Mouse (Mus musculus) forebrain, embryonic 11.5 days (tissue): ENCODE measurements around the gene Tor4a. TPM values are rescaled to one million over a fixed set of nuclear protein-coding genes. Genes with fewer than 3 reads are reported as not detected.

Experiments used
- ATAC-seq: fragments of 200-750 bp; cut with Nextera tagmentation; replicated peaks from 2 replicates; pipeline ENCODE4 v1.8.0; 2017; ENCODE audit warnings: moderate TSS enrichment; ENCODE audit not compliant: low FRiP score
- DNase-seq: peaks from one replicate; pipeline ENCODE4 v3.0.0-alpha.2; 2017; ENCODE audit warnings: low spot score
- H3K27ac ChIP-seq: fragments of 300-500 bp; sonication (generic); 2 replicates; pipeline ENCODE4 v1.5.1; 2014; ENCODE audit warnings: low read depth, low read length
- H3K27me3 ChIP-seq: fragments of 300-500 bp; sonication (generic); 2 replicates; pipeline ENCODE4 v1.6.1; 2014; ENCODE audit warnings: mild to moderate bottlenecking, low read length, mixed read lengths; ENCODE audit not compliant: control insufficient read depth, insufficient read depth
- H3K36me3 ChIP-seq: fragments of 300-500 bp; sonication (generic); 2 replicates; pipeline ENCODE4 v1.6.1; 2014; ENCODE audit warnings: mild to moderate bottlenecking, low read length, moderate library complexity, mixed read lengths; ENCODE audit not compliant: control insufficient read depth, insufficient read depth
- H3K4me1 ChIP-seq: fragments of 300-500 bp; sonication (generic); replicated peaks from 2 replicates; pipeline ENCODE4 v1.6.1; 2014; ENCODE audit warnings: low read length, mixed read lengths; ENCODE audit not compliant: control insufficient read depth, insufficient read depth
- H3K4me2 ChIP-seq: fragments of 300-500 bp; sonication (generic); 2 replicates; pipeline ENCODE4 v1.6.1; 2014; ENCODE audit warnings: low read depth, mild to moderate bottlenecking, low read length, moderate library complexity, mixed read lengths; ENCODE audit not compliant: severe bottlenecking
- H3K4me3 ChIP-seq: fragments of 300-500 bp; sonication (generic); 2 replicates; pipeline ENCODE4 v1.5.1; 2014; ENCODE audit warnings: low read depth, low read length
- H3K9ac ChIP-seq: fragments of 300-500 bp; sonication (generic); 2 replicates; pipeline ENCODE4 v1.6.1; 2014; ENCODE audit warnings: low read length
- H3K9me3 ChIP-seq: fragments of 300-500 bp; sonication (generic); 2 replicates; pipeline ENCODE4 v1.6.1; 2016; ENCODE audit warnings: low read length, mixed read lengths; ENCODE audit not compliant: control insufficient read depth
- WGBS: fragments of 180-500 bp; shearing (Covaris S2); extraction: QIAGEN DNeasy Blood & Tissue Kit; methylation state at CpG from one replicate; pipeline ENCODE4 v1.1.7; 2014; 5-methylcytosine and 5-hydroxymethylcytosine counted together
- polyA plus RNA-seq: library from polyadenylated mRNA; unstranded; fragments of >200 nt; fragmentation: Nextera tagmentation; extraction: Ambion mirVana; gene quantifications from 2 replicates; pipeline ENCODE4 v1.2.1, GENCODE M21; 2014

Tor4a gene
- 1.3 and 1.5 TPM in 2 replicates for polyA plus RNA-seq

- H3K27me3 ChIP-seq = peaks cover 23% of the 10 kb centered on the region
- no peak within 1 kb of the TSS for H3K4me2 ChIP-seq
- no peaks in the 10 kb centered on the region; the same call in 1 of the 2 replicates for H3K4me1 ChIP-seq
- no peak for ATAC-seq
- no peak for DNase-seq
- H3K36me3 ChIP-seq = peaks cover 8% of the 10 kb centered on the region
- H3K9me3 ChIP-seq = no peaks in the 10 kb centered on the region
- no peak within 1 kb of the TSS for H3K27ac ChIP-seq
- no peak within 1 kb of the TSS for H3K9ac ChIP-seq
- no peak within 1 kb of the TSS for H3K4me3 ChIP-seq
- 8% methylated on average over 8 of the region's 8 CpGs for WGBS
These were observed at the start of gene Tor4a for GRCm38 (mm10) chr2:25196172-25196954. Gene Tor4a (minus strand): TSS chr2:25196886.

GRCm38 (mm10) chr2:25244144-25244543 lies 47.5 kb upstream of the Tor4a start:
- H3K9me3 ChIP-seq = no peaks in the 10 kb centered on the region
- no peak overlapping the region for H3K9ac ChIP-seq
- DNase-seq = no peak
- 94% methylated on average over 4 of the region's 4 CpGs for WGBS
- H3K4me2 ChIP-seq = no peak overlapping the region
- no peaks in the 10 kb centered on the region; the same call in 1 of the 2 replicates for H3K4me1 ChIP-seq
- no peak overlapping the region for H3K4me3 ChIP-seq
- no peak overlapping the region for H3K27ac ChIP-seq
- no peaks in the 10 kb centered on the region; the same call in 1 of the 2 replicates for H3K36me3 ChIP-seq
- H3K27me3 ChIP-seq = peaks cover 6% of the 10 kb centered on the region; the same call in 1 of the 2 replicates
- no peak for ATAC-seq

- 77% methylated on average over 8 of the region's 8 CpGs for WGBS
- H3K9ac ChIP-seq = no peak overlapping the region
- DNase-seq = no peak
These were observed 46.7 kb upstream of the Tor4a start for GRCm38 (mm10) chr2:25243342-25243741.

GRCm38 (mm10) chr2:25242101-25242506 lies 45.4 kb upstream of the Tor4a start, which contains the start of the genes Rnf208 and Cysrt1:
Gene Rnf208 (plus strand): TSS chr2:25242255.
Gene Cysrt1 (minus strand): TSS chr2:25242452.
- no peak within 1 kb of the TSS for H3K27ac ChIP-seq

More at GRCm38 (mm10) chr2:25243342-25243741, 46.7 kb upstream of the Tor4a start:
- Histone ChIP-seq H3K4me2 (0 out of 2 replicates have a peak overlapping the region, but pooled peaks have one; percentile 97), H3K27me3 (peaks cover 6% of the 10 kb centered on the region; the same call in 1 of the 2 replicates), H3K4me3 (no peak overlapping the region; the same call in 1 of the 2 replicates), H3K27ac (no peak overlapping the region), H3K4me1 (no peaks in the 10 kb centered on the region; the same call in 1 of the 2 replicates), H3K36me3 (no peaks in the 10 kb centered on the region; the same call in 1 of the 2 replicates), H3K9me3 (no peaks in the 10 kb centered on the region)
- ATAC-seq = no peak

GRCm38 (mm10) chr2:25241438-25241775 lies 44.7 kb upstream of the Tor4a start:
- no peak overlapping the region for H3K9ac ChIP-seq
- H3K9me3 ChIP-seq = no peaks in the 10 kb centered on the region
- peaks cover 6% of the 10 kb centered on the region; the same call in 1 of the 2 replicates for H3K27me3 ChIP-seq
- WGBS = 14% methylated on average over 6 of the region's 6 CpGs
- peak; percentile 43 for ATAC-seq
- H3K4me3 ChIP-seq = peak overlapping the region; percentile 63
- H3K4me2 ChIP-seq = peak overlapping the region; percentile 97
- no peaks in the 10 kb centered on the region; the same call in 1 of the 2 replicates for H3K4me1 ChIP-seq
- no peak overlapping the region for H3K27ac ChIP-seq
- DNase-seq = no peak
- H3K36me3 ChIP-seq = no peaks in the 10 kb centered on the region

More at GRCm38 (mm10) chr2:25242101-25242506, 45.4 kb upstream of the Tor4a start, which contains the start of the genes Rnf208 and Cysrt1:
- ATAC-seq = peak; percentile 53; the same call in 1 of the 2 replicates
- peak; percentile 67 for DNase-seq
- H3K9me3 ChIP-seq = no peaks in the 10 kb centered on the region
- H3K4me3 ChIP-seq = peak within 1 kb of the TSS; percentile 63
- H3K4me1 ChIP-seq = no peaks in the 10 kb centered on the region; the same call in 1 of the 2 replicates
- H3K9ac ChIP-seq = peak within 1 kb of the TSS; percentile 75
- H3K36me3 ChIP-seq = no peaks in the 10 kb centered on the region
- peaks cover 6% of the 10 kb centered on the region; the same call in 1 of the 2 replicates for H3K27me3 ChIP-seq
- WGBS = under 1% methylated on average over 46 of the region's 59 CpGs
- peak within 1 kb of the TSS; percentile 97 for H3K4me2 ChIP-seq

- no peak overlapping the region for H3K27ac ChIP-seq
- peak; percentile 72 for ATAC-seq
- H3K4me3 ChIP-seq = peak overlapping the region; percentile 28
- H3K27me3 ChIP-seq = peaks cover 6% of the 10 kb centered on the region; the same call in 1 of the 2 replicates
- 1% methylated on average over 29 of the region's 29 CpGs for WGBS
- H3K9me3 ChIP-seq = no peaks in the 10 kb centered on the region
- no peaks in the 10 kb centered on the region; the same call in 1 of the 2 replicates for H3K4me1 ChIP-seq
- no peaks in the 10 kb centered on the region for H3K36me3 ChIP-seq
- peak overlapping the region; percentile 43; the same call in 1 of the 2 replicates for H3K9ac ChIP-seq
- peak overlapping the region; percentile 97 for H3K4me2 ChIP-seq
- peak; percentile 82 for DNase-seq
These were observed 44.2 kb upstream of the Tor4a start for GRCm38 (mm10) chr2:25240723-25241437.

GRCm38 (mm10) chr2:25240310-25240709 lies 43.6 kb upstream of the Tor4a start:
- peak; percentile 10 for ATAC-seq
- Histone ChIP-seq H3K9ac (0 out of 2 replicates have a peak overlapping the region, but pooled peaks have one; percentile 43), H3K27ac (no peak overlapping the region)

GRCm38 (mm10) chr2:25239766-25240165 lies 43.1 kb upstream of the Tor4a start:
- H3K27ac ChIP-seq = no peak overlapping the region
- no peak overlapping the region for H3K4me3 ChIP-seq
- no peaks in the 10 kb centered on the region for H3K36me3 ChIP-seq
- H3K9me3 ChIP-seq = no peaks in the 10 kb centered on the region
- no peak overlapping the region for H3K9ac ChIP-seq
- 85% methylated on average over 3 of the region's 3 CpGs for WGBS
- ATAC-seq (no peak), DNase-seq (no peak)
- H3K27me3 ChIP-seq = peaks cover 6% of the 10 kb centered on the region; the same call in 1 of the 2 replicates
- no peaks in the 10 kb centered on the region; the same call in 1 of the 2 replicates for H3K4me1 ChIP-seq
- no peak overlapping the region for H3K4me2 ChIP-seq

More at GRCm38 (mm10) chr2:25240310-25240709, 43.6 kb upstream of the Tor4a start:
- 49% methylated on average over 8 of the region's 8 CpGs for WGBS
- H3K27me3 ChIP-seq = peaks cover 6% of the 10 kb centered on the region; the same call in 1 of the 2 replicates
- H3K4me1 ChIP-seq = no peaks in the 10 kb centered on the region; the same call in 1 of the 2 replicates
- no peaks in the 10 kb centered on the region for H3K36me3 ChIP-seq
- no peaks in the 10 kb centered on the region for H3K9me3 ChIP-seq
- DNase-seq = no peak
- peak overlapping the region; percentile 97 for H3K4me2 ChIP-seq
- no peak overlapping the region for H3K4me3 ChIP-seq
